Mouse (Mus musculus) brain, embryonic 18.5 days (tissue): ENCODE data around the gene Ptprk.

ENCODE experiments used
- DNase-seq: peaks from one replicate; pipeline ENCODE4 v3.0.0-alpha.2; 2012; ENCODE audit warnings: low read depth, low spot score

Gene Ptprk

DNA sequence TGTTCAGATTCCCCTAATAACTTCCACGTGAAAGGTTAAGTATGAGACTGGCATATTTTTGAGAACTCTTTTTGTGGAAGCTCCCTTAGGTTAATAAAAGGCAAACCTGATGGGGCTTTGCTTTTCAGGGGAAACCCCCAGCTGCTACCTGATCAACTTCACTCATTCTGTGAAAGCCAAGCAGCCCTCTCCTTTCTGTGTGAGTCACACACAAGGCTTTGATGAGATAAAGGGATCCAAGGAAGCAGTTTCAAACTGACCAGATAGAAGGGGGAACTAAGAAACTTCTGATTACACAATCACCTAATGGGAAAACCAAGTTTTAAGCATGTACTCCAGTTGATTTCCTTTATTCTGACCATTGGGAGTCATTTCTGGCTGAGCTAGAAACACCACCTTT lies 445.2 kb downstream of the Ptprk start:
- DNase-seq, result no peak

DNA sequence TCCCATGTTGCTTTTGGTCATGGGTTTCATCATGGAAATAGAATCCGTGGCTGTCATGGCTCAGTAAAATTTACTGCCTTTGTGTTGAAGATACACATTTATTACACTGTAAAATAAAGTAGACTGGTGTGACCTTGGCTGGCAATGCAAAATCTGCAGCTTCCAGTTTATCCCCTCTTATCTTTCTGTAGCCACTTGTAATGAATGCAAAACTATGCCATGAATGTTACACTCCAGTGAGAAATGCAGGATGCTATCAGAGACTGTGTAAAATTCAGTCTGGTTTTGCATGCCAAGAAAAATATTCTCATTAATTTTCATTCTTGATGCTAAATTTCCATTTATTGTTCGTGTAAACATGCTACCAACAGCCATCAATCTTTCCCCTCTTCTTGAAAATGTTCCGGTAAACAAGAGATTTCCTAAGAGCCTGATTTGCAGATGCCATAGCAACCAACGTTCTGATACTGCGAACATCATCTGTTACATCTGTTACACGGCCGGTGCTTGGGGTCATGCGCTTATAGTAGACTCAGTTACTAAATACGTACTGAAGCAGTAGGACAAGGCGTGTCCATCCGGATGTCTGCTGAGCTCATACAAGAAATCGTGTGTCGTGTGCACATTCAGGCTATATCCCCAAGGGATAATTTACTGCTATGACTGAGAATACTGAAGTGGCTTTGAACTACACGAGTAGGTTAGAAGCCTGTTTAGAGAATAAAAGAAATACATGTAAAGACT lies 449.5 kb downstream of the Ptprk start:
- DNase-seq, result peak; percentile 20

DNA sequence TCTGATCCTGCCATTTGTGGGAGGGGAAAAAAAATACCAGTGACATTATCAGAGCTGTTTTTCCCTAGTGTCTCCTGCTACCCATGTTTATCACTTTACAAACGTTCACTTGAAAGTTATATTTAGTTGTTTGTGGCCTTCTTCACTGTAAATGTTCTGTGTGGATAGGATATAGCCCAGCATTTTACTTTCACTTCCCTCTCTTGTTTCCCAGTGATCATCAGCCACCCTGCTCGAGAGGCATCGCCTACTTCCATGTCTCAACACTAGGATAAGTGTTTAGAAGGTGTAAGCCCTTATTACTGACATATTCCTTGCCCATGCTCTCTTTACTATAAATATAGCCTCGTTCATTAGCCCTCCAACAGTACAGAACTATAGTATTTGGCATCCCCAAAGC lies 466.0 kb downstream of the Ptprk start:
- DNase-seq, result no peak

GRCm38 (mm10) chr10:28542754-28543153 lies 468.1 kb downstream of the Ptprk start:
- no peak for DNase-seq

GRCm38 (mm10) chr10:28550549-28550948 lies 475.9 kb downstream of the Ptprk start:
- DNase-seq, result no peak

DNA sequence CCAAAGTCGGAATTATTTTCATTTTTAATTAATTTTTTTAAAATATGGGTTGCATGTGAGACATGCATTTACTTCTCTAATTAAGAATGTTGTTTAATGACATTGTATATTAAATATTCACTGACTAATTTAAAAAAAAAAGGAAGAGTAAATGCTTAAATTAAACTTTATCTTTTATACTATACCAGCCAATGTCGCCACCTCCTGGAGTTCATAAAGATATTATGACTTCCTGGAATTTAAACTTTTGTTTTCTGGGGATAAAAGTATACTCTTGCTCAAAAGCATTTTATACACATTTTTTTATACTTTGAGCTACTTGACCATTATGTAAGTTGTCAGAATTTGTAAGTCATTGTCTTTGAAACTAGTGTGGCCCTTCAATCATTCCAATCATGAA lies 477.4 kb downstream of the Ptprk start:
- no peak for DNase-seq

DNA sequence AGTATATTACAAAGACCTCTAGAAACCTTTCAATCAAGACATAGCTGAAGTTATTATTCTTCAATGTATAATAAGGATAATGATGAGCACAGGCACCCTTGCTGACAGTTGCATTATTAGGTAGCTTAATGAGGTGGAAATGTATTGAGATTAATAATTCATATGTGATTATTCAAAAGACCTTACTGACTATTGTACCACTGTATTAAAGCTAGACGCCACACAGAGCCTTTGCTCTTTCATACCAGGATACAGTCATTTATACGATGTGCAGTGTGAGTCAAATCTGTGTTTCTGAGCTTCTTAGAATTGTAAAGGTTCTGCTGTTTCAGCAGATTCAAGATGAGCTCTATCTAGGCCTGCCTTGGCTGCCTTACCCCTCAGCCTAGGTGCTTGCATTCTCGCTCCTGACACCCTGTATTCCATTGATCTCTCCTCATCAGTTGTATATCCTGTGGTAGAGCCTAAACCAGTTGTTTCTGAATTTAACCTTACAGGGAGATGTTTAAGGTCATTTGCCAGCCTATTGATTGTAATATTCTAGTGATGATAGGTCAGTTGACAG lies 489.6 kb downstream of the Ptprk start:
- DNase-seq, result no peak

DNA sequence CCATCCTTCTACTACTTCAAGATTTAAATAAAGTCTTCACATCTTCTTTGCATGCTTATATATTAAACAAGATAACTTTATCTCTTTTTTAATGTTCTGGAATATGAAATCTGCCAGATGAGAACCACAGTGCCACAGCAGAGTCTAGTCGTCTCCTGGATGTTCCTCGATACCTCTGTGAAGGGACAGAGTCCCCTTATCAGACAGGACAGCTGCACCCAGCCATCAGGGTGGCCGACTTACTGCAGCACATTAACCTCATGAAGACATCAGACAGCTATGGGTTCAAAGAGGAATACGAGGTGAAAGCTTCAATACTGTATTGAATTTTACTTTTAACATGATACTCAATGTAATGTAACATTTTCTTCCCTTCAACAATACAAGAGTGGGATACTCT lies 491.8 kb downstream of the Ptprk start:
- DNase-seq, result no peak

GRCm38 (mm10) chr10:28566828-28567227 lies 492.2 kb downstream of the Ptprk start:
- DNase-seq, result no peak

GRCm38 (mm10) chr10:28567441-28567840 lies 492.8 kb downstream of the Ptprk start:
- no peak for DNase-seq

DNA sequence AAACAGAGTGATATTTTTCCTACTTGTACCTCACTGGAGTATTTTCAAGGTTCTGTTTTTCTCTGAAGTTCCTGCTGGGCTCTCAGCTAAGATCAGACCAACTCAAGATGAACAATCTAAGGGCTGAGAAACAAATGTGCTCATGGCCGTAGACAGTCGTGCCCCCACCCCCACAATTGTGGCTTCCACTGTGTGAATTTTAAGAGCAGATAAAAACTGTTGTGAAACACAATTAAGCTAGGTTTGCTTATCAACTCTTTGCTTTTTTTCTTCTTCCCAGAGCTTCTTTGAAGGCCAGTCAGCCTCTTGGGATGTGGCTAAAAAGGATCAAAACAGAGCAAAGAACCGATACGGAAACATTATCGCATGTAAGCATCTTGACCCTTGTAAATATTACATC lies 493.4 kb downstream of the Ptprk start:
- no peak for DNase-seq

DNA sequence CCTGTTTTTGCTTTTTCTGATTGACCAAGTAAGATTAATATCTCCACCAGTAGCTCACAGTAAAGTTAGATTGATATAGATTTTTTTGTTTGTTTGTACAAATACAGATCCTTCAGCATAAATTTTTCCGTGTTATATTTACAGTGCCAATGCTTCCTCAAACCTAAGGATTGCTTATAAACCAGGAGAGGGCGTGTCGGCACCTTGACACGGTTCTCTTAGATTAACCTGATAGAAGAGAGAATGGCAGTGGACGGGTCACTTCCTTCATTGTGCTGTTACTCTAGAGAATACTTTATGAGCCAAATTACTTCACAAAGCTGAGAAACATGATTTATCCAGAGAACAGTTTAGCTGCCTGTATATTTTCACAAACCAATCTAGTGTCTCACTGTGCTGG lies 505.0 kb downstream of the Ptprk start:
- no peak for DNase-seq

GRCm38 (mm10) chr10:28586565-28587138 lies 512.0 kb downstream of the Ptprk start:
- DNase-seq, result no peak

DNA sequence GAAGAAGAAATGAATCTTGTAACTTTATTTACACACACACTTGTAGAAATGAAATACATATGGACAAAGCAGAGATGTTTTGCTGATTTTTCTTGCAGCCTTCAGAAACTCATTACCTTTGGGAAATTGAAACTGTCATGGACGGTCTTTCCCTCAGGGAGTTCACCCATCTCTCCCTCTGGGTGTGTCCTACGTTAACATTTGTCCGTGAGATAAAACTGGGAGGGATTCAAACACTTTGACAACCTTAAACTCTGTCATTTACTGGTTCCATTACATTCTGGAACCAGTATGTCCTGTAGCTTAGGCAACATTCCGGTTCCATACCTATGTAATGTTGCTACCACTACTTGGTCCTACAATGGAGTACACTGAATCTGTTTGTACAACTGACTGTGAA lies 513.8 kb downstream of the Ptprk start:
- no peak for DNase-seq

- DNase-seq, result no peak
These were observed 516.2 kb downstream of the Ptprk start for GRCm38 (mm10) chr10:28590822-28591221.

- no peak for DNase-seq
These were observed 519.1 kb downstream of the Ptprk start for GRCm38 (mm10) chr10:28593566-28594292.

DNA sequence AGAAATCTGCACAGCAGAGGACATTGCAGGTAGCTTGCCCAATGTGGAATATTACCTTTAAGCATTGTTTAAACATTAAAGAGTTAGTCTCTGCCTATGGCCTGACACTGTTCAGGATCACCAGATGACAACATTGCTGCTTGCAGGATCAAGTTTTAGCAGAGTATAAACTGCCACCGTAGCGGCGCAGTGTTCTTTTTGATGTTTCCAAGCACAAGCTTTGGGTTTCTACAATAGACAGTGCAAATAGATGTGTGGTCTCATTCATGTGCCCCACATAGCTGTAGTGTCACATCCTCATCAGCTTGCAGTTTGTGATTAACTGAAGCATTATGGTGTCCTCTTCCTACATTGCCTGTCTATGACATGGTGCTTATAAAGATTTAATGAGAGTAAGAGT lies 522.3 kb downstream of the Ptprk start:
- no peak for DNase-seq

GRCm38 (mm10) chr10:28609136-28609535 lies 534.5 kb downstream of the Ptprk start:
- DNase-seq, result no peak

DNA sequence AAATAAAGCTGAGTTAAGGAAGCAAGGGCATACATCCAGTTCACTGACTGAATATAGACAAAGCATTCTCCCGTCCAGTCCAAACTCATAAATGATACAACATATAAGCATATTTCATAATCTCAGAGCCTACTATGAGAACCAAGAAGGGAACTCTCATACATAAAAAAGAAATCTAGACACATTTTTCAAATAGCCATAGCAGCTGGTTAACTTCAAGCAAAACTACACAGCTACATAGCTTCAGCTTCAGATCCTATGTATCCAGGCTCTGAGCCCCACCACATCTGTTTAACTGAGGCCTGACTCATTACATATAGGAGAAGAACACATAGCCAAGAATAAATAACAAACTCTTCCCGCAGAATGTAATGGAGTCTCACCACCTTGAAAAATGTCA lies 539.8 kb downstream of the Ptprk start:
- no peak for DNase-seq

GRCm38 (mm10) chr10:28617203-28617602 lies 542.6 kb downstream of the Ptprk start:
- DNase-seq, result no peak

DNA sequence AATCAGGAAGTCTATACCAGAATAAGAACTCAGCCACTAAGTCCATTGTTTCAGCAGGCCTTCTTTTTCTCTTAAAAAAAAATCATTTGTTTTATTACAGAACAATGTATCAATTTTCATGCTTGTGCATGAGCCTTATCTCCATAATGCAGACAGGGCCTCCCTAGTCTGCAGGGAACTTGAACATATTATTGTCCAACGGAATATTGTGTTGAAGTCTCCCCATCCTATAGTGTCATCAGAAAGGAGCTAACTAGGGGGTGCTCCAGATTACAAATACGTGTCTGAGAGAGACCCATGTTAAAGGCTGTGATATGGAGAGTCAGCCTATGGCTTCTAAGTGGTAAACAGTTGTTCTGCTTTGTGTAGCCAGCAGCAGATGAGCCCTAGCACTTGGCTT lies 543.4 kb downstream of the Ptprk start:
- DNase-seq, result no peak

GRCm38 (mm10) chr10:28619415-28619814 lies 544.8 kb downstream of the Ptprk start:
- no peak for DNase-seq

DNA sequence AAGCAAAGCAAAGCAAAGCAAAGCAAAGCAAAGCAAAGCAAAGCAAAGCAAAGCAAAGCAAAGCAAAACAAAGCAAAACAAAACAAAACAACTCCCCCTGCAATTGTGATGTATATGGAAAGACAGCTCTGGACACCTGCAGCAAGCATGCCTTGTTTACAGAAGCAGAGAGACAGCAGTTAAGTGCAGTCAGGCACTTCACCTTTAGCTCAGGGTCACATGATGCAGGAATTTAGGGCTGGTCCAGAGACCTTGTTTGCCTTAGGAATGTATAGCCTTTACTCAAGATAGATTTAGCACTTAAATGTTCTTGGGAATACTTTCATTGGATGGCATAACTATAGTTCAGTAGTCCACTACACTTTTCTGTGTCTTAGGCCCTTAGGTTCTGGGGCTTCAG lies 561.5 kb downstream of the Ptprk start:
- no peak for DNase-seq
